Mouse (Mus musculus) liver, embryonic 14.5 days (tissue): ENCODE measurements around the gene Atg4b. TPM values are rescaled to one million over a fixed set of nuclear protein-coding genes. Genes with fewer than 3 reads are reported as not detected.

Experiments
- ATAC-seq: fragments of 200-750 bp; cut with Nextera tagmentation; 2 replicates; pipeline ENCODE4 v1.8.0; 2017; ENCODE audit warnings: moderate number of reproducible peaks, mild to moderate bottlenecking, moderate library complexity; ENCODE audit not compliant: insufficient read depth
- DNase-seq, 3 experiments: peaks; one replicate each; pipeline ENCODE4 v3.0.0-alpha.2; 2012 to 2013; ENCODE audit warnings: low read depth in 3 of 3, low spot score in 3 of 3
- H3K27ac ChIP-seq: fragments of 300-500 bp; sonication (generic); 2 replicates; pipeline ENCODE4 v1.5.1; 2014; ENCODE audit warnings: moderate library complexity, mild to moderate bottlenecking, control low read depth, inconsistent platforms
- H3K27me3 ChIP-seq: fragments of 300-500 bp; sonication (generic); 2 replicates; pipeline ENCODE4 v1.6.1; 2014; ENCODE audit warnings: mild to moderate bottlenecking, low read length, moderate library complexity; ENCODE audit not compliant: control insufficient read depth, insufficient read depth
- H3K36me3 ChIP-seq: fragments of 300-500 bp; sonication (generic); replicated peaks from 2 replicates; pipeline ENCODE4 v1.6.1; 2014; ENCODE audit warnings: low read depth; ENCODE audit not compliant: control insufficient read depth, insufficient read depth
- H3K4me1 ChIP-seq, 2 experiments: fragments of 200-500 bp in 1 of 2; fragments of 300-500 bp in 1 of 2; sonication (generic) in 1 of 2; replicated peaks; 2 replicates each; pipeline ENCODE4 v1.6.1; 2012 to 2014; ENCODE audit warnings: antibody characterized with exemption in 1 of 2, inconsistent platforms in 1 of 2, low read length in 1 of 2; ENCODE audit not compliant: control insufficient read depth in 2 of 2, insufficient read depth in 2 of 2
- H3K4me2 ChIP-seq: fragments of 300-500 bp; sonication (generic); 2 replicates; pipeline ENCODE4 v1.6.1; 2014; ENCODE audit warnings: low read depth, mild to moderate bottlenecking, control low read depth, moderate library complexity
- H3K4me3 ChIP-seq, 2 experiments: fragments of 200-500 bp in 1 of 2; fragments of 300-500 bp in 1 of 2; sonication (generic) in 1 of 2; 2 replicates each; pipeline ENCODE4 v1.5.1; 2012 to 2014; ENCODE audit warnings: low read depth in 2 of 2, low read length in 2 of 2, mild to moderate bottlenecking in 2 of 2, control low read depth in 1 of 2, inconsistent platforms in 1 of 2, moderate library complexity in 1 of 2; ENCODE audit not compliant: insufficient read depth in 1 of 2
- H3K9ac ChIP-seq: fragments of 300-500 bp; sonication (generic); replicated peaks from 2 replicates; pipeline ENCODE4 v1.6.1; 2014; ENCODE audit warnings: mild to moderate bottlenecking, control low read depth, moderate library complexity
- H3K9me3 ChIP-seq: fragments of 300-500 bp; sonication (generic); 2 replicates; pipeline ENCODE4 v1.6.1; 2016; ENCODE audit warnings: low read length, mixed read lengths; ENCODE audit not compliant: control insufficient read depth
- CTCF ChIP-seq: IDR thresholded peaks from 2 replicates; pipeline ENCODE4 v1.5.1; 2016; ENCODE audit warnings: antibody characterized with exemption, low read depth, control low read depth
- EP300 ChIP-seq: IDR thresholded peaks from 2 replicates; pipeline ENCODE4 v1.6.1; 2016; ENCODE audit warnings: antibody characterized with exemption, low read depth
- WGBS: fragments of 180-500 bp; shearing (Covaris S2); extraction: QIAGEN DNeasy Blood & Tissue Kit; methylation state at CpG from one replicate; pipeline ENCODE4 v1.1.7; 2014; ENCODE audit not compliant: insufficient replicate concordance; 5-methylcytosine and 5-hydroxymethylcytosine counted together
- polyA plus RNA-seq, 2 experiments: library from polyadenylated mRNA; depleted of rRNA in 1 of 2; stranded (reverse) in 1 of 2; unstranded in 1 of 2; fragments of >200 nt; fragmentation: Nextera tagmentation in 1 of 2; extraction: Ambion mirVana in 1 of 2; gene quantifications; 2 replicates each; pipeline versions ENCODE4 v1.2.1 to v1.2.3; 2012 to 2014

The Atg4b gene
- polyA plus RNA-seq, 2 experiments, result 22.6 to 68.2 TPM

DNA sequence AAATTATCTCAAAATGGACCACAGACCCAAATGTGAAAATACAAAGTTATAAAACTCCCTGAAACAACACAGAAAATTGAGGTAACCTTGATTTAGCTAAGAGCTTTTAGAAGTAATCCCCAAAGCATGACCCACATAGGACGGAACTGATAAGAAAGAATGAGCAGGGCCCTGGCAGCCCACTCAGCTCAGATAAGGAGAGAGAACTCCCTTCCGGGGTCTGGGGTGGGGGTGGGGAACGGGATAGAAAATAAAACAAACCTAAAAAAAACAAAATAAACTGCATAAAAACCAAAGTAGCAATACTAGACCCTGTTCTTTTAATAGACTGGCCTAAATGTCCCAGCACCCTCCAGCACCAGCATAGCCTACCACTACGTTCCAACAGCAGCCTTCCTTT is 9.3 kb upstream of the Atg4b start:
- H3K27ac ChIP-seq, result no peak overlapping the region
- no peaks in the 10 kb centered on the region for H3K27me3 ChIP-seq
- H3K9me3 ChIP-seq, result no peaks in the 10 kb centered on the region
- peak in 1 of 3 experiments; percentile 20 for DNase-seq
- H3K4me1 ChIP-seq, result peaks cover 13 to 15% of the 10 kb centered on the region in 2 experiments
- WGBS, result 15% methylated on average over 4 of the region's 4 CpGs
- peak overlapping the region; percentile 36 for H3K4me2 ChIP-seq
- ATAC-seq, result peak; percentile 61; the same call in 1 of the 2 replicates
- no peaks in the 10 kb centered on the region for H3K36me3 ChIP-seq
- no peak overlapping the region for H3K4me3 ChIP-seq
- TF ChIP-seq EP300 (0 out of 2 replicates have a peak, but pooled peaks have one; percentile 27), CTCF (no peak)
- H3K9ac ChIP-seq, result peak overlapping the region; percentile 13; the same call in 1 of the 2 replicates

DNA sequence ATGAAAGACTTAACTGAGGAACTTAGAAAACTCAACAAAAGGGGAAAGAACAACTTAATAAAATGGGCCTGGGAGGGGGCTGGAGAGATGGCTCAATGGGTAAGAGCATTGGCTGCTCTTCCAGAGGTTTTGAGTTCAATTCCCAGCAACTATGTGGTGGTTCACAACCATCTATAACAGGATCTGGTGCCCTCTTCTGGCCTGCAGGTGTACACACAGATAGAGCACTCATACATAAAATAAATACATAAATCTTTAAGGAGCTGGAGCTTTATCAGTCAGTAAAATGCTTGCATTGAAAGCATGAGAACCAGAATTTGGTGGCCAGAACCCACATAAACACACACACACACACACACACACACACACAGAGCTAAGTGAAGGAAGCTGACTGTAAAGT is 8.4 kb upstream of the Atg4b start:
- TF ChIP-seq EP300, result no peak
- TF ChIP-seq CTCF, result peak; percentile 61
- no peak overlapping the region for H3K27ac ChIP-seq
- no peak overlapping the region for H3K4me3 ChIP-seq
- H3K36me3 ChIP-seq, result no peaks in the 10 kb centered on the region
- no peaks in the 10 kb centered on the region for H3K9me3 ChIP-seq
- H3K4me2 ChIP-seq, result no peak overlapping the region
- DNase-seq, result no peak
- H3K27me3 ChIP-seq, result no peaks in the 10 kb centered on the region
- ATAC-seq, result no peak
- H3K9ac ChIP-seq, result no peak overlapping the region
- peaks cover 13 to 17% of the 10 kb centered on the region in 2 experiments for H3K4me1 ChIP-seq

DNA sequence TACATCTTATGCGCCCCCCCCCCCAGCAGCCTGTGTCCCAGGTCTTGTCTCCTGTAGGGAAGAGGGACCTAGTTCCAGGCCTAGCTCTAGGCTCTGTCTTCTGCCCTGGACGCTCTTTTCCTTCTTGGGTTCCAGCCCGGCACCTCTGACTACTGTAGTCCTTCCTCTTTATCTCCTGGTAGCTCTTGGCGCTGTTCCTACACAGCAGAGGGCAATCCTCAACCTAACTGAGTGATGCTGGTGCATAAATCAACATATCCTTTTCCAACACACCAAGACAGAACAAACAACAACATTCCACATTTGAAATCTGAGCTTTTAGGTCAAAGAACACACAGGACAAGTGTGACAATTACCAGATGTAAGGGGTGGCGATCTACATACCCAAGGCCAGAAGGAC is 5.1 kb upstream of the Atg4b start:
- no peak overlapping the region for H3K9ac ChIP-seq
- H3K4me2 ChIP-seq, result no peak overlapping the region
- TF ChIP-seq CTCF, result no peak
- no peak for TF ChIP-seq EP300
- peaks cover 6% of the 10 kb centered on the region; the same call in 1 of the 2 replicates for H3K36me3 ChIP-seq
- no peak overlapping the region for H3K4me3 ChIP-seq
- no peak for ATAC-seq
- no peak overlapping the region for H3K27ac ChIP-seq
- WGBS, result 75% methylated on average over 5 of the region's 5 CpGs
- DNase-seq, result no peak
- H3K4me1 ChIP-seq, result peaks cover 13 to 17% of the 10 kb centered on the region in 2 experiments
- H3K9me3 ChIP-seq, result no peaks in the 10 kb centered on the region
- no peaks in the 10 kb centered on the region for H3K27me3 ChIP-seq

DNA sequence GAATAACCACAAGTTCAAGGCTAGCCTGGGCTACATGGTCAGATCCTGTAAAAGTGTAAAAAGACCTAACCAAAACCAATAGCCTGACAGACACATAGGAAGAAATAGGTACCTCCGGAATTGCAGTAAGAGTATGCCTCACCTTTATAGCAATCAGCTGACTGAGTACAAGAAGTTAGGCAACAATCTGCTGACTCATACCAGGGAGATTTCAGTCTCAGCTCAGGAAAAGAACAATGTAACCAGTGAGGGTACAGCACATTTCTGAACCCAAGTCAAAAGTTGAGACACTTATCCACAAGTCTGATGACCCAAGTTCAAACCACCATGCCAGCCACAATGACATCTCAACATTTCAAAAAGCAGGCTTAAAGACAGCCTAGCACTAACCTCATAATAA is 2.8 kb upstream of the Atg4b start:
- ATAC-seq, result no peak
- no peak overlapping the region for H3K4me3 ChIP-seq
- DNase-seq, result no peak
- TF ChIP-seq CTCF (no peak), EP300 (no peak)
- no peak overlapping the region for H3K4me2 ChIP-seq
- H3K27me3 ChIP-seq, result no peaks in the 10 kb centered on the region
- WGBS, result 82% methylated on average over 1 of the region's 1 CpGs
- peaks cover 6% of the 10 kb centered on the region; the same call in 1 of the 2 replicates for H3K36me3 ChIP-seq
- no peak overlapping the region for H3K9ac ChIP-seq
- H3K9me3 ChIP-seq, result no peaks in the 10 kb centered on the region
- peaks cover 3 to 8% of the 10 kb centered on the region in 2 experiments; a peak in 3 of 4 replicates for H3K4me1 ChIP-seq
- no peak overlapping the region for H3K27ac ChIP-seq

DNA sequence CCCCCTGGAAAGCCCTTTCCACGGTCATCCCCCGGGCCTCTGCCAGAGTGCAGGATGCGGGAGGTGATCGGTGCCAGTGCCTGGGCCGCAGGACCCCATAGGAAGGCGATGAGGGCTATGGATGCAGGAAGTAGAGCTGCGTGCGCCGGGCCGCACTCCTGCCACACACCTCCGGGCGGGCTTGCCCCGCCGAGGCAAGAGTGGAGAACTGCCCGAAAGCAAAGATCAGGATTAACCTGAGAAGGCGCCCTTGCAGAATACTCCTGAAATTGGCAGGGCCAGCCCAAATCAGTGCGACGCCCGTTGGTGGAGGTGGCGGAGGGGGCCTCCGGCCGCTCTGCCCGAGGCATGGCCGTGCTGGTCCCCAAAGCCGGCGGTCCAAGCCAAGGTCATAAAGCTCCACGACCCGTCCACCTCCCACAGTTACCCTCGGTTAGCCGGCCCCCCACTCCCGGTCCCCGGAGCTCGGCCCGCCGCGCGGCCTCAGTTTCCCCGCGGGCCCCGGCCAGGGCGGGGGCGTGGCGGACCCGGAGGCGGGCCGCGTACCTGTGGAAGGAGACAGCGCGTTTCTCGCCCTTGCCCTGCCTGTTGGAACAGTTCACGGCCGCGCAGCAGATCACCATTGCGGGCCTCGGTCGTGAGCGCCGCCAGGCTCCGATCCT is 2.7 kb downstream of the Atg4b start:
- H3K9me3 ChIP-seq, result no peaks in the 10 kb centered on the region
- H3K36me3 ChIP-seq, result peaks cover 6% of the 10 kb centered on the region; the same call in 1 of the 2 replicates
- H3K9ac ChIP-seq, result peak overlapping the region; percentile 85
- peaks cover 23 to 26% of the 10 kb centered on the region in 2 experiments for H3K4me1 ChIP-seq
- H3K27me3 ChIP-seq, result no peaks in the 10 kb centered on the region
- peak overlapping the region; percentile 71 to 90 for H3K4me3 ChIP-seq
- WGBS, result under 1% methylated on average over 59 of the region's 59 CpGs
- peak overlapping the region; percentile 99 for H3K4me2 ChIP-seq
- peak; percentile 38 for ATAC-seq
- no peak overlapping the region for H3K27ac ChIP-seq
- no peak for DNase-seq
- TF ChIP-seq EP300 (no peak), CTCF (no peak)
